Mouse (Mus musculus): ENCODE measurements around the gene Telo2. TPM values are rescaled to one million over a fixed set of nuclear protein-coding genes. Genes with fewer than 3 reads are reported as not detected.

Gene Telo2
- polyA plus RNA-seq, 1 experiment from 2014 or later, result 51.9 TPM

Other genes with a start within 250 kb of the Telo2 start
- not detected in 2 replicates for gene Igfals, start 250.0 kb downstream of the Telo2 start, polyA plus RNA-seq (2015; fragmentation: Nextera tagmentation; extraction: Ambion mirVana)
- 54.3 and 54.7 TPM in 2 replicates for gene Nubp2, start 229.6 kb downstream of the Telo2 start, polyA plus RNA-seq (2015; fragmentation: Nextera tagmentation; extraction: Ambion mirVana)
- 85.8 and 90.5 TPM in 2 replicates for gene Spsb3, start 229.3 kb downstream of the Telo2 start, polyA plus RNA-seq (2015; fragmentation: Nextera tagmentation; extraction: Ambion mirVana)
- 28.6 and 28.8 TPM in 2 replicates for gene Eme2, start 220.9 kb downstream of the Telo2 start, polyA plus RNA-seq (2015; fragmentation: Nextera tagmentation; extraction: Ambion mirVana)
- gene Mrps34, start 220.9 kb downstream of the Telo2 start, polyA plus RNA-seq (2015; fragmentation: Nextera tagmentation; extraction: Ambion mirVana), result 72.9 and 77.2 TPM in 2 replicates
- 79.7 and 88.6 TPM in 2 replicates for gene Nme3, start 219.5 kb downstream of the Telo2 start, polyA plus RNA-seq (2015; fragmentation: Nextera tagmentation; extraction: Ambion mirVana)
- gene Mapk8ip3, start 179.0 kb downstream of the Telo2 start, polyA plus RNA-seq (2015; fragmentation: Nextera tagmentation; extraction: Ambion mirVana), result 100 and 104 TPM in 2 replicates
- gene Jpt2, start 155.3 kb downstream of the Telo2 start, polyA plus RNA-seq (2015; fragmentation: Nextera tagmentation; extraction: Ambion mirVana), result 86.2 and 100 TPM in 2 replicates
- 4.6 and 5.3 TPM in 2 replicates for gene Cramp1l, start 100.2 kb downstream of the Telo2 start, polyA plus RNA-seq (2015; fragmentation: Nextera tagmentation; extraction: Ambion mirVana)
- 18.8 and 20.1 TPM in 2 replicates for gene Ift140, start 99.9 kb downstream of the Telo2 start, polyA plus RNA-seq (2015; fragmentation: Nextera tagmentation; extraction: Ambion mirVana)
- gene Tmem204, start 32.4 kb downstream of the Telo2 start, polyA plus RNA-seq (2015; fragmentation: Nextera tagmentation; extraction: Ambion mirVana), result 10.3 and 11.1 TPM in 2 replicates
- 0.38 TPM in 1 of 2 replicates, not detected in the other for gene Ptx4, start 4.8 kb upstream of the Telo2 start, polyA plus RNA-seq (2015; fragmentation: Nextera tagmentation; extraction: Ambion mirVana)
- gene Clcn7, start 17.4 kb upstream of the Telo2 start, polyA plus RNA-seq (2015; fragmentation: Nextera tagmentation; extraction: Ambion mirVana), result 33.6 and 36.1 TPM in 2 replicates
- gene Ccdc154, start 46.5 kb upstream of the Telo2 start, polyA plus RNA-seq (2015; fragmentation: Nextera tagmentation; extraction: Ambion mirVana), result not detected in 2 replicates
- gene Gm38655, start 59.5 kb upstream of the Telo2 start, polyA plus RNA-seq (2015; fragmentation: Nextera tagmentation; extraction: Ambion mirVana), result not detected in 2 replicates
- 33.7 and 33.8 TPM in 2 replicates for gene BC003965, start 68.6 kb upstream of the Telo2 start, polyA plus RNA-seq (2015; fragmentation: Nextera tagmentation; extraction: Ambion mirVana)
- gene Unkl, start 72.4 kb upstream of the Telo2 start, polyA plus RNA-seq (2015; fragmentation: Nextera tagmentation; extraction: Ambion mirVana), result 18.3 and 19.2 TPM in 2 replicates
- 99.8 and 114 TPM in 2 replicates for gene Gnptg, start 124.2 kb upstream of the Telo2 start, polyA plus RNA-seq (2015; fragmentation: Nextera tagmentation; extraction: Ambion mirVana)
- gene Tsr3, start 124.2 kb upstream of the Telo2 start, polyA plus RNA-seq (2015; fragmentation: Nextera tagmentation; extraction: Ambion mirVana), result 57.4 and 61.2 TPM in 2 replicates
- gene Baiap3, start 140.4 kb upstream of the Telo2 start, polyA plus RNA-seq (2015; fragmentation: Nextera tagmentation; extraction: Ambion mirVana), result 30.2 and 38.1 TPM in 2 replicates
- 489 and 542 TPM in 2 replicates for gene Ube2i, start 158.7 kb upstream of the Telo2 start, polyA plus RNA-seq (2015; fragmentation: Nextera tagmentation; extraction: Ambion mirVana)
- gene Prss34, start 182.4 kb upstream of the Telo2 start, polyA plus RNA-seq (2015; fragmentation: Nextera tagmentation; extraction: Ambion mirVana), result not detected in 2 replicates
- gene Prss28, start 192.7 kb upstream of the Telo2 start, polyA plus RNA-seq (2015; fragmentation: Nextera tagmentation; extraction: Ambion mirVana), result not detected in 2 replicates
- gene Prss29, start 202.7 kb upstream of the Telo2 start, polyA plus RNA-seq (2015; fragmentation: Nextera tagmentation; extraction: Ambion mirVana), result not detected in 2 replicates
- gene Tpsab1, start 229.6 kb upstream of the Telo2 start, polyA plus RNA-seq (2015; fragmentation: Nextera tagmentation; extraction: Ambion mirVana), result not detected in 2 replicates

All from midbrain, embryonic 16.5 days (tissue).